Mouse (Mus musculus) left cerebral cortex, postnatal 10 days (tissue): ENCODE results near the gene Nedd9. TPM values are rescaled to one million over a fixed set of nuclear protein-coding genes. Genes with fewer than 3 reads are reported as not detected.
A peak's percentile ranks its signal among the peaks of the same experiment; 100 is the strongest.

Experiments
- DNase-seq, 2 experiments: peaks; one replicate each; pipeline ENCODE4 v3.0.0; 2021 to 2022; ENCODE audit warnings: low spot score in 2 of 2, mixed read lengths in 1 of 2; ENCODE audit errors: extremely low spot score in 1 of 2
- intact Hi-C: fragments of 180-260 bp; cut with DNase I; formaldehyde crosslinking; loops from one replicate; pipeline ENCODE4 v1.15.1; 2025
- total RNA-seq, 2 experiments: library from RNA; stranded (reverse); gene quantifications; 2 replicates each; pipeline ENCODE4 v1.2.3; 2021

Gene Nedd9
- total RNA-seq, 2 experiments from 2014 or later = 9.4 to 14.5 TPM

GRCm38 (mm10) chr13:41498611-41499121, 11.5 kb upstream of the Nedd9 start:
- intact Hi-C loops = no loop called here
- DNase-seq = no peak

GRCm38 (mm10) chr13:41494681-41495080, 7.5 kb upstream of the Nedd9 start:
- DNase-seq = no peak
- intact Hi-C loops = no loop called here

GRCm38 (mm10) chr13:41491981-41492702, 5.0 kb upstream of the Nedd9 start:
- intact Hi-C loops = no loop called here
- DNase-seq = no peak

- intact Hi-C loops = no loop called here
- DNase-seq = no peak
Measured at GRCm38 (mm10) chr13:41491522-41491921, 4.4 kb upstream of the Nedd9 start.

- intact Hi-C loops = no loop called here
- no peak for DNase-seq
Measured at GRCm38 (mm10) chr13:41490282-41490681, 3.1 kb upstream of the Nedd9 start.

GRCm38 (mm10) chr13:41489705-41490275, 2.6 kb upstream of the Nedd9 start:
- intact Hi-C loops = no loop called here

GRCm38 (mm10) chr13:41487409-41487743, 214 bp upstream of the Nedd9 start:
- intact Hi-C loops = no loop called here
- DNase-seq = no peak

More at GRCm38 (mm10) chr13:41489705-41490275, 2.6 kb upstream of the Nedd9 start:
- DNase-seq = no peak

GRCm38 (mm10) chr13:41483966-41484365, 3.2 kb downstream of the Nedd9 start:
- intact Hi-C loops = no loop called here
- no peak for DNase-seq

GRCm38 (mm10) chr13:41482408-41483011, 4.7 kb downstream of the Nedd9 start:
- intact Hi-C loops = no loop called here
- no peak for DNase-seq

- DNase-seq = no peak
- intact Hi-C loops = no loop called here
Measured at GRCm38 (mm10) chr13:41479737-41480435, 7.3 kb downstream of the Nedd9 start.

- intact Hi-C loops = no loop called here
- no peak for DNase-seq
Measured at GRCm38 (mm10) chr13:41476216-41476615, 10.9 kb downstream of the Nedd9 start.

GRCm38 (mm10) chr13:41474365-41474764, 12.8 kb downstream of the Nedd9 start:
- intact Hi-C loops = no loop called here
- DNase-seq = no peak

- intact Hi-C loops = no loop called here
- DNase-seq = no peak
Measured at GRCm38 (mm10) chr13:41473504-41473903, 13.7 kb downstream of the Nedd9 start.

- intact Hi-C loops = no loop called here
- DNase-seq = no peak
Measured at GRCm38 (mm10) chr13:41472878-41473424, 14.2 kb downstream of the Nedd9 start.

GRCm38 (mm10) chr13:41468277-41468676, 18.9 kb downstream of the Nedd9 start:
- intact Hi-C loops = no loop called here
- no peak for DNase-seq

GRCm38 (mm10) chr13:41467036-41467435, 20.1 kb downstream of the Nedd9 start:
- intact Hi-C loops = no loop called here
- no peak for DNase-seq

GRCm38 (mm10) chr13:41466616-41467015, 20.5 kb downstream of the Nedd9 start:
- DNase-seq = no peak
- intact Hi-C loops = no loop called here

- intact Hi-C loops = no loop called here
- DNase-seq = peak in 1 of 2 experiments; percentile 75
Measured at GRCm38 (mm10) chr13:41466191-41466590, 21.0 kb downstream of the Nedd9 start.

- intact Hi-C loops = no loop called here
- DNase-seq = no peak
Measured at GRCm38 (mm10) chr13:41461418-41461817, 25.7 kb downstream of the Nedd9 start.
